Mouse (Mus musculus) lung, postnatal 0 days (tissue): ENCODE results near the gene Gsdme.

Source experiments
- CTCF ChIP-seq: IDR thresholded peaks from 2 replicates; pipeline ENCODE4 v1.5.1; 2016; ENCODE audit warnings: antibody characterized with exemption, mild to moderate bottlenecking
- EP300 ChIP-seq: IDR thresholded peaks from 2 replicates; pipeline ENCODE4 v1.6.1; 2016; ENCODE audit warnings: antibody characterized with exemption, mild to moderate bottlenecking, control low read depth

GRCm38 (mm10) chr6:50223606-50224005 lies 40.1 kb downstream of the Gsdme start:
- TF ChIP-seq CTCF: no peak
- no peak for TF ChIP-seq EP300
